Mouse (Mus musculus) heart, embryonic 10.5 days (tissue): ENCODE measurements at regions not wholly inside any gene's neighbourhood (a gene's known extent, or its start where the extent isn't known, plus 50 kb on each side); places are given as distances from the start of the nearest gene placed in this dataset.

Experiments used
- DNase-seq: peaks from one replicate; pipeline ENCODE4 v3.0.0-alpha.2; 2017; ENCODE audit warnings: low spot score
- H3K27ac ChIP-seq: fragments of 300-500 bp; sonication (generic); 2 replicates; pipeline ENCODE4 v1.5.1; 2016; ENCODE audit warnings: mild to moderate bottlenecking
- H3K27me3 ChIP-seq: fragments of 300-500 bp; sonication (generic); 2 replicates; pipeline ENCODE4 v1.6.1; 2016; ENCODE audit warnings: mild to moderate bottlenecking; ENCODE audit not compliant: poor library complexity, insufficient read depth, severe bottlenecking
- H3K36me3 ChIP-seq: fragments of 300-500 bp; sonication (generic); 2 replicates; pipeline ENCODE4 v1.6.1; 2016; ENCODE audit warnings: mild to moderate bottlenecking, moderate library complexity
- H3K4me1 ChIP-seq: fragments of 300-500 bp; sonication (generic); 2 replicates; pipeline ENCODE4 v1.6.1; 2016; ENCODE audit warnings: mild to moderate bottlenecking
- H3K4me3 ChIP-seq: fragments of 300-500 bp; sonication (generic); 2 replicates; pipeline ENCODE4 v1.5.1; 2016; ENCODE audit warnings: mild to moderate bottlenecking, moderate library complexity
- H3K9me3 ChIP-seq: fragments of 300-500 bp; sonication (generic); 2 replicates; pipeline ENCODE4 v1.6.1; 2016; ENCODE audit warnings: mild to moderate bottlenecking, moderate library complexity
- WGBS: fragments of 180-500 bp; shearing (Covaris S2); methylation state at CpG from one replicate; pipeline ENCODE4 v1.1.7; 2016; 5-methylcytosine and 5-hydroxymethylcytosine counted together

DNA sequence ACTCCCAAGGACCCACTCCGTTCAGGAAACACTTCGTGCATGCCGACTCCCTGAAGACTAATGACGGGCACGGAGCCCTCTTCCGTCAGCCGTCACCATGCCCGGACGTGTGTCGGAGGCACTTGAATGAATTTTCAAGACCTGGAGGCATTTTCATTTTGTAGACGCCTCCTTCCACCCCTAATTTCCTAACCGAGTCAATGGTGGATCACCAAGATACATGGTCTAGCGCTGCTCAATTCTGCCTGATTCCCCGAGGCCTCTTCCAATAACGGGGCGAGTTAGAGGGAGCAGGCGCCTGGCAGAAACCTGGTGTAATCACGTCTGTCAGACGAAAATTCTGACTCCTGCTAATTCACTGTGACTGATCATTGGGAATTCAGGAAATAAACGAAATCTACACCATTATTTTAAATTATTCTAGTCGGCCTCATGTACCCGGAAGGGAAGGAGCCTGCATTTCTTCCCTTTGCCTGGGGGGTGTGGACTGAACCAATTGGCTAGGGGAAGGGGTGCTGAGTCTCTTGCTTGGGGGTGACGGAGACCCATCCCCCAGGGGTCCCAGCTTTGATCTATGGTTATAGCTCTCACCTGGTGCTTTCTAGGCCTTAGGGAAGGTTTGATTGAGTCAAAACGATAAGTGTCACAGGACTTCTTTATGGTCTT, 349.4 kb upstream of the Kazn start:
- DNase-seq = no peak
- WGBS = 74% methylated on average over 24 of the region's 24 CpGs
- H3K27ac ChIP-seq = no peak overlapping the region
- no peak overlapping the region for H3K4me3 ChIP-seq
- peaks cover 5% of the 10 kb centered on the region; the same call in 1 of the 2 replicates for H3K27me3 ChIP-seq
- no peaks in the 10 kb centered on the region for H3K36me3 ChIP-seq
- H3K4me1 ChIP-seq = no peaks in the 10 kb centered on the region
- H3K9me3 ChIP-seq = no peaks in the 10 kb centered on the region

- Histone ChIP-seq H3K4me1 (no peaks in the 10 kb centered on the region), H3K27ac (no peak overlapping the region), H3K4me3 (no peak overlapping the region), H3K36me3 (no peaks in the 10 kb centered on the region), H3K9me3 (no peaks in the 10 kb centered on the region), H3K27me3 (peaks cover 5% of the 10 kb centered on the region; the same call in 1 of the 2 replicates)
- DNase-seq = no peak
- WGBS = 83% methylated on average over 22 of the region's 22 CpGs
Measured at GRCm38 (mm10) chr4:142587345-142588035, 348.3 kb upstream of the Kazn start.

- no peak overlapping the region for H3K27ac ChIP-seq
Measured at GRCm38 (mm10) chr4:142578536-142578935, 339.3 kb upstream of the Kazn start.

DNA sequence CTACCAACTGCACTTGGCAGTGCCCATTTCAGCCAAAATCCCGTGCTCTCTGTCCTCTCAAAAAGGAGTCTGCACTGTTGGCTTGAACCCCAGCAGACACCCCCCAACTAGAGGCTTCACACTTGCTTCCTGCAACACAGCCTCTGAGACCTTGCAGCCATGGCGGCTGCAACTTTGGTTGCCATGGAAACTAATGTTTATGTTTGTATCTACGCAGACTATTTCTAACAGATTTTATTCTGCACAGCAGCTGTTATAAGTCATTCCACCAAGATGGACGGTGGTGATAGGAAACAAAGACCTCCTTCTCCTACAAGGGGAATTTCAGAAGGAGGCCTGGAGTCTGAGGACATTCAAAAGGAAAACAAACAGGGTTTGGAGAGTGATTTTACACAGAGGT, 338.3 kb upstream of the Kazn start:
- WGBS = 44% methylated on average over 4 of the region's 4 CpGs
- Histone ChIP-seq H3K9me3 (no peaks in the 10 kb centered on the region), H3K27me3 (no peaks in the 10 kb centered on the region), H3K36me3 (no peaks in the 10 kb centered on the region), H3K4me1 (no peaks in the 10 kb centered on the region), H3K4me3 (no peak overlapping the region), H3K27ac (no peak overlapping the region)
- no peak for DNase-seq

More at GRCm38 (mm10) chr4:142578536-142578935, 339.3 kb upstream of the Kazn start:
- Histone ChIP-seq H3K9me3 (no peaks in the 10 kb centered on the region), H3K36me3 (no peaks in the 10 kb centered on the region), H3K4me1 (no peaks in the 10 kb centered on the region), H3K4me3 (no peak overlapping the region), H3K27me3 (no peaks in the 10 kb centered on the region)
- no peak for DNase-seq
- 87% methylated on average over 4 of the region's 4 CpGs for WGBS

GRCm38 (mm10) chr4:142574528-142574927, 335.3 kb upstream of the Kazn start:
- H3K36me3 ChIP-seq = no peaks in the 10 kb centered on the region
- no peak overlapping the region for H3K4me3 ChIP-seq
- no peak overlapping the region for H3K27ac ChIP-seq
- H3K4me1 ChIP-seq = no peaks in the 10 kb centered on the region
- no peak for DNase-seq
- WGBS = 70% methylated on average over 1 of the region's 1 CpGs
- no peaks in the 10 kb centered on the region for H3K27me3 ChIP-seq
- no peaks in the 10 kb centered on the region for H3K9me3 ChIP-seq

DNA sequence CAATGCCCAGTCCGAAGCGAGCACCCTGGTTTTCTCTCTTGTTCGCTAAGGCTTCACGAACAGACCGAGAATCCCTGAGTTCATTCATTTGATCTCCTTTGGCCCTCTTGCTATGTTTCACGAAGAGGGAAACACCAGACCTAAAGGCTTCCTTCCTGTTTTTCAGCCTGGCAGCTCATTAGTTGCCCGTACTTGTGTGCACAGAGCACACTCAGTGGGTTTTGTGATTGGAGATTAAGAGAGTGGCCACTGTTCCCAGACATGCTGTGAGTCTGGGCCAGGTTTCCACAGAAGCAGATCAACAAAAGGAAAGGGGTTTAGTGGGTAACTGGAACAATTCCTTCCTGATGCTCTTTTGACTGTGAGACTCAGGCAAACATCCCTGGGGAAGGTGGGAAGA, 331.5 kb upstream of the Kazn start:
- no peaks in the 10 kb centered on the region for H3K9me3 ChIP-seq
- no peak overlapping the region for H3K27ac ChIP-seq
- no peak overlapping the region for H3K4me3 ChIP-seq
- no peaks in the 10 kb centered on the region for H3K4me1 ChIP-seq
- 78% methylated on average over 7 of the region's 7 CpGs for WGBS
- no peak for DNase-seq
- no peaks in the 10 kb centered on the region for H3K27me3 ChIP-seq
- no peaks in the 10 kb centered on the region for H3K36me3 ChIP-seq

GRCm38 (mm10) chr4:142568556-142568955, 329.4 kb upstream of the Kazn start:
- Histone ChIP-seq H3K4me1 (no peaks in the 10 kb centered on the region), H3K36me3 (no peaks in the 10 kb centered on the region), H3K9me3 (no peaks in the 10 kb centered on the region), H3K27ac (no peak overlapping the region), H3K4me3 (no peak overlapping the region), H3K27me3 (no peaks in the 10 kb centered on the region)
- no peak for DNase-seq
- 71% methylated on average over 6 of the region's 6 CpGs for WGBS

- Histone ChIP-seq H3K4me3 (no peak overlapping the region), H3K9me3 (no peaks in the 10 kb centered on the region), H3K36me3 (no peaks in the 10 kb centered on the region), H3K4me1 (no peaks in the 10 kb centered on the region), H3K27me3 (no peaks in the 10 kb centered on the region), H3K27ac (no peak overlapping the region)
- 60% methylated on average over 3 of the region's 3 CpGs for WGBS
- no peak for DNase-seq
Measured at GRCm38 (mm10) chr4:142554716-142555115, 315.5 kb upstream of the Kazn start.

- Histone ChIP-seq H3K4me3 (no peak overlapping the region), H3K27ac (no peak overlapping the region)
- 88% methylated on average over 1 of the region's 1 CpGs for WGBS
Measured at GRCm38 (mm10) chr4:142545871-142546270, 306.7 kb upstream of the Kazn start.

GRCm38 (mm10) chr4:142545187-142545586, 306.0 kb upstream of the Kazn start:
- Histone ChIP-seq H3K27ac (no peak overlapping the region), H3K4me1 (no peaks in the 10 kb centered on the region), H3K9me3 (no peaks in the 10 kb centered on the region), H3K4me3 (no peak overlapping the region), H3K27me3 (no peaks in the 10 kb centered on the region), H3K36me3 (no peaks in the 10 kb centered on the region)
- 34% methylated on average over 1 of the region's 1 CpGs for WGBS
- no peak for DNase-seq

More at GRCm38 (mm10) chr4:142545871-142546270, 306.7 kb upstream of the Kazn start:
- H3K36me3 ChIP-seq = no peaks in the 10 kb centered on the region
- H3K4me1 ChIP-seq = no peaks in the 10 kb centered on the region
- no peaks in the 10 kb centered on the region for H3K27me3 ChIP-seq
- no peaks in the 10 kb centered on the region for H3K9me3 ChIP-seq
- no peak for DNase-seq

- WGBS = 78% methylated on average over 8 of the region's 8 CpGs
- no peak for DNase-seq
- H3K4me3 ChIP-seq = no peak overlapping the region
- H3K9me3 ChIP-seq = no peaks in the 10 kb centered on the region
- no peaks in the 10 kb centered on the region for H3K4me1 ChIP-seq
- H3K27ac ChIP-seq = no peak overlapping the region
- no peaks in the 10 kb centered on the region for H3K27me3 ChIP-seq
- no peaks in the 10 kb centered on the region for H3K36me3 ChIP-seq
Measured at GRCm38 (mm10) chr4:142544736-142545135, 305.5 kb upstream of the Kazn start.

GRCm38 (mm10) chr4:142539200-142539750, 300.1 kb upstream of the Kazn start:
- H3K27ac ChIP-seq = no peak overlapping the region
- H3K4me3 ChIP-seq = no peak overlapping the region
- H3K27me3 ChIP-seq = no peaks in the 10 kb centered on the region
- DNase-seq = no peak
- no peaks in the 10 kb centered on the region for H3K4me1 ChIP-seq
- H3K36me3 ChIP-seq = no peaks in the 10 kb centered on the region
- H3K9me3 ChIP-seq = no peaks in the 10 kb centered on the region
- 74% methylated on average over 12 of the region's 12 CpGs for WGBS

GRCm38 (mm10) chr4:142527080-142527479, 287.9 kb upstream of the Kazn start:
- DNase-seq = no peak
- no peak overlapping the region for H3K27ac ChIP-seq
- WGBS = 79% methylated on average over 6 of the region's 6 CpGs
- no peaks in the 10 kb centered on the region for H3K36me3 ChIP-seq
- H3K4me1 ChIP-seq = no peaks in the 10 kb centered on the region
- no peaks in the 10 kb centered on the region for H3K9me3 ChIP-seq
- no peaks in the 10 kb centered on the region for H3K27me3 ChIP-seq
- H3K4me3 ChIP-seq = no peak overlapping the region
